Mouse (Mus musculus) embryonic facial prominence, embryonic 15.5 days (tissue): ENCODE data around the gene Unc93a2. TPM values are rescaled to one million over a fixed set of nuclear protein-coding genes. Genes with fewer than 3 reads are reported as not detected.
"Not testable (repeated sequence)": the region's sequence is repeated elsewhere in the genome, so short reads cannot be mapped to it uniquely, and the experiment has no call there.

ENCODE experiments used
- ATAC-seq: fragments of 200-750 bp; cut with Nextera tagmentation; 2 replicates; pipeline ENCODE4 v1.8.0; 2017; ENCODE audit warnings: low read depth, moderate TSS enrichment; ENCODE audit not compliant: insufficient number of reproducible peaks, low FRiP score, low TSS enrichment
- H3K27ac ChIP-seq: fragments of 300-500 bp; sonication (generic); replicated peaks from 2 replicates; pipeline ENCODE4 v1.5.1; 2015; ENCODE audit warnings: mild to moderate bottlenecking, inconsistent platforms
- H3K27me3 ChIP-seq: fragments of 300-500 bp; sonication (generic); 2 replicates; pipeline ENCODE4 v1.6.1; 2015; ENCODE audit warnings: inconsistent platforms
- H3K36me3 ChIP-seq: fragments of 300-500 bp; sonication (generic); 2 replicates; pipeline ENCODE4 v1.6.1; 2015; ENCODE audit warnings: mild to moderate bottlenecking, inconsistent platforms
- H3K4me1 ChIP-seq: fragments of 300-500 bp; sonication (generic); 2 replicates; pipeline ENCODE4 v1.6.1; 2015; ENCODE audit warnings: inconsistent platforms
- H3K4me2 ChIP-seq: fragments of 300-500 bp; sonication (generic); replicated peaks from 2 replicates; pipeline ENCODE4 v1.6.1; 2015; ENCODE audit warnings: mild to moderate bottlenecking, inconsistent platforms
- H3K4me3 ChIP-seq: fragments of 300-500 bp; sonication (generic); replicated peaks from 2 replicates; pipeline ENCODE4 v1.5.1; 2015; ENCODE audit warnings: mild to moderate bottlenecking, inconsistent platforms
- H3K9ac ChIP-seq: fragments of 300-500 bp; sonication (generic); 2 replicates; pipeline ENCODE4 v1.6.1; 2015; ENCODE audit warnings: inconsistent platforms
- H3K9me3 ChIP-seq: fragments of 300-500 bp; sonication (generic); replicated peaks from 2 replicates; pipeline ENCODE4 v1.6.1; 2016; ENCODE audit warnings: inconsistent platforms
- WGBS: fragments of 180-500 bp; shearing (Covaris S2); methylation state at CpG from one replicate; pipeline ENCODE4 v1.1.7; 2015; 5-methylcytosine and 5-hydroxymethylcytosine counted together
- polyA plus RNA-seq: library from polyadenylated mRNA; unstranded; fragments of >200 nt; fragmentation: Nextera tagmentation; extraction: Ambion mirVana; gene quantifications from 2 replicates; pipeline ENCODE4 v1.2.1, GENCODE M21; 2015

The Unc93a2 gene
- polyA plus RNA-seq, 1 experiment from 2014 or later, result 0.23 TPM

GRCm38 (mm10) chr17:7395116-7395515, 9.9 kb upstream of the Unc93a2 start:
- H3K9me3 ChIP-seq, H3K9ac ChIP-seq, H3K4me1 ChIP-seq, H3K27ac ChIP-seq, H3K4me3 ChIP-seq, H3K27me3 ChIP-seq, H3K36me3 ChIP-seq, ATAC-seq, H3K4me2 ChIP-seq: not testable (repeated sequence)
- 86% methylated on average over 7 of the region's 7 CpGs for WGBS

DNA sequence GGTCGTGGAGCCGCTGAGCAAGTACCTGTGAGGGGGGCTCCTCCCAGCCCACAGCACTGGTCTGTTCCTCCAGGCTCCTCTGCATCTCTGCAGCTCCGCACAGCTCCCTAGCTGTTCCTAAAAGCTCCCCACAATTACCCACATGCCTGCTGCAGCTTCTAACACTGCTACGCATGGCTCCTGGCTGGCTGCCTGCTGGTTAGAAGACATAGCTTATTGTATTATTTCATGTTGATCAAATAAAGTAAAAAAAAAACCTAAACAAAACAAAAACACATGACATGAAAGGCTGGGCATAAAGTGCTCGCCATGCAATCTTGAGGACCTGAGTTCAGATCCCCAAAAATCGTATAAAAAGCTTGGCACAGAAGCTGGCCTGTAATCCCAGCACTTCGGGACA, 4.6 kb upstream of the Unc93a2 start:
- WGBS, result 45% methylated on average over 7 of the region's 7 CpGs
- H3K4me2 ChIP-seq, H3K27me3 ChIP-seq, H3K9ac ChIP-seq, ATAC-seq, H3K4me3 ChIP-seq, H3K9me3 ChIP-seq, H3K36me3 ChIP-seq, H3K4me1 ChIP-seq, H3K27ac ChIP-seq: not testable (repeated sequence)

DNA sequence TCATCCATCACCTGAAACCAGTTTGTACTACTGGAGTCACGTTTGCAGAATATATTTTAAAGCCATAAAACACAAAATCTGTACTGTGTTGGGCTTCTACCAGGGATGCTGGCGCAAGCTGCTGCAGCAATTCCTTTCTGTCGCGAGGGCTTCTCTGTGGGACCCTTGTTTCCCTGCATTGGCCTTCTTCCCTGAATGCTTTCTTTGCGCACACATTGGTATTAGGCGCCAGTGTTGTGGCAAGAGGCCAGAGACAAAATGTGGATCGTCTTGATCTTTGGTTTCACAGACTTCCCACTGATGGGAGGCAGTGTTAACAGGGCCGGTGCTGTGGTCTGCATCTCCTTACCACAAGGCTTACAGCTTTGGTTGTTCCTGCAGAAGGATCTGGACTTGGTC, 3.7 kb upstream of the Unc93a2 start:
- not testable (repeated sequence) for H3K36me3 ChIP-seq, H3K27me3 ChIP-seq, H3K9ac ChIP-seq, H3K4me3 ChIP-seq, H3K27ac ChIP-seq, H3K9me3 ChIP-seq, H3K4me1 ChIP-seq, ATAC-seq, H3K4me2 ChIP-seq
- 62% methylated on average over 7 of the region's 8 CpGs for WGBS

DNA sequence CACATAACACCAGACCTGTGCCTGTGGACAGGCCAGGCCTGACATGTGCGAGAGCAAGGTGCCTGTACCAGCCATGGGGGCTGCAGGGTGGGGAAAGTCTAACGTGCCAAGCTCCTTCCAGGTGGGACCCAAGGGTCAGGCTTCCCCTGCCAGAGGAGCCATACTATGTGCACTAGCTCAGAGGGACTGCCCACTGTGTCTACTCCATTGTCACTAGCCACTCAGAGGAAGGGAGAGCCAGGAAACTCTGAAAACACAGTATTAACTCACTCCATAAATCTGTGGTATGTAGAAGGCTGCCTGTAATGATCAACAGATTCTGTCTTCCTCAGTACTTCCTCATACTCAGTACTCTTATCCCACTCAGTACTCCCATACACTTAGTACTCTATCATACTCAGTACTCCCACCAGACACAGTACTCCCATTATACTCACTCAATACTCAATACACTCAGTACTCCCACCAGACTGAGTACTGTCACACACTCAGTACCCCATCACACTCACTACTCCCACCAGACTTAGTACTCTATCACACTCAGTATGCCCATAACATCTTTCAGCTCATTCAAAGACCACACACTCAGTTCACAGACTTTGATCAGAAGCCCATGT, 3.2 kb upstream of the Unc93a2 start:
- not testable (repeated sequence) for H3K9me3 ChIP-seq, H3K27ac ChIP-seq

GRCm38 (mm10) chr17:7386016-7386415, 752 bp upstream of the Unc93a2 start:
- not testable (repeated sequence) for H3K9me3 ChIP-seq

More for the DNA sequence above, 3.2 kb upstream of the Unc93a2 start:
- not testable (repeated sequence) for H3K4me2 ChIP-seq, H3K9ac ChIP-seq, H3K27me3 ChIP-seq, H3K36me3 ChIP-seq, H3K4me1 ChIP-seq, H3K4me3 ChIP-seq
- ATAC-seq, result peak; percentile 41; the same call in 1 of the 2 replicates
- WGBS, result no CpG with 5 or more reads among the region's 2 CpGs

DNA sequence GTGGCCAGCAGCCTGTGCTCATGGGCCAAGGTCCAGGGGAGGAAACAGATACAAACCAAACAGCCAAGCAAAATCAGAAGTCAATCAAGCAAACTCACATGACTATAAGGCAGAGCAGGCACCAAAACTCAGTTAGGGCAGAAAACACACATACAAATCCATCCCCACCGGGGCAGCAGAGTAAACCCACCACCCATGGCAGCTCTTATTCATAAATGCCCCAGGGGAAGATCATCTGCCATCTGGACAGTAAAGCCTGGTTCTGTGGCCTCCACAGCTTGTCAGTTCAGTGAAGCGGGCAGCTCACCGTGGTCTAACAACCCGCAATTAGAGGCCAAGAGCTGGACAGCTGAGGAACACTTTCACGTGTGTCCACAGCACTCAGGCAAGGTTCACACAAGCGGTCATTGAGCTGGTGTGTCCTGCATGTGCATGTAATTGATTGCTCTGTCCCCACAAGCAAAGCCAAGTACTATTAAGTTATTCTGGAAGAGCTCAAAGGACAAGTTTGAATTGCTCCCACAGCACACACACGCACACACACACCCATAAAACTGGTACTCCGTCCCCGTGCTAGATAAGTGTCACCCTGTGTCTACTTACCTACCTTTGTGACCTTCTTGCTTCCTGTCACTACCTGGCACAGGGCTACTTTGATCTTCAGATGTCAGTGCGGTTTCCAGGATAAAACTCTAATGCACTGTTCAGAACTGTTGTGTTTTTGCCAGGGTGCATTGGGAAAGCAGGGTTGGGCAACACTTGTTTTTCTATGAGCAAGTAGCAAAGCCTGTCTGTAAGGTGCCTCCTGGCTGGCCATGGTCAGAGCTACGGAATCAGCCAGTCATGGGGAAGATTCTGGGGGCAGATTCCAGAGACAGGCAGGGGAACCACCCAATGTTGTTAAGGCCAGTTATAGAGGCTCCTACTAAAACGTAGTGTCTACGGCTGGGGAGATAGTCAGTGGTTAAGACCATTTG, 1.8 kb downstream of the Unc93a2 start:
- H3K27ac ChIP-seq, H3K36me3 ChIP-seq, H3K4me3 ChIP-seq, H3K4me2 ChIP-seq, H3K27me3 ChIP-seq, H3K9ac ChIP-seq, H3K9me3 ChIP-seq, H3K4me1 ChIP-seq, ATAC-seq: not testable (repeated sequence)
- 76% methylated on average over 12 of the region's 13 CpGs for WGBS

More at GRCm38 (mm10) chr17:7386016-7386415, 752 bp upstream of the Unc93a2 start:
- not testable (repeated sequence) for H3K4me2 ChIP-seq, H3K9ac ChIP-seq, H3K4me1 ChIP-seq, H3K4me3 ChIP-seq, H3K27ac ChIP-seq, ATAC-seq, H3K27me3 ChIP-seq, H3K36me3 ChIP-seq
- WGBS, result 63% methylated on average over 8 of the region's 8 CpGs

- not testable (repeated sequence) for ATAC-seq, H3K9ac ChIP-seq, H3K4me3 ChIP-seq, H3K9me3 ChIP-seq, H3K27me3 ChIP-seq, H3K36me3 ChIP-seq, H3K4me1 ChIP-seq, H3K27ac ChIP-seq, H3K4me2 ChIP-seq
- 90% methylated on average over 1 of the region's 3 CpGs for WGBS
These were observed 2.6 kb downstream of the Unc93a2 start for GRCm38 (mm10) chr17:7382711-7383110.

- not testable (repeated sequence) for H3K4me3 ChIP-seq, H3K27me3 ChIP-seq, H3K27ac ChIP-seq, H3K9ac ChIP-seq, ATAC-seq, H3K9me3 ChIP-seq, H3K4me1 ChIP-seq, H3K4me2 ChIP-seq, H3K36me3 ChIP-seq
- WGBS, result 51% methylated on average over 3 of the region's 3 CpGs
These were observed 7.4 kb downstream of the Unc93a2 start for GRCm38 (mm10) chr17:7377907-7378306.

DNA sequence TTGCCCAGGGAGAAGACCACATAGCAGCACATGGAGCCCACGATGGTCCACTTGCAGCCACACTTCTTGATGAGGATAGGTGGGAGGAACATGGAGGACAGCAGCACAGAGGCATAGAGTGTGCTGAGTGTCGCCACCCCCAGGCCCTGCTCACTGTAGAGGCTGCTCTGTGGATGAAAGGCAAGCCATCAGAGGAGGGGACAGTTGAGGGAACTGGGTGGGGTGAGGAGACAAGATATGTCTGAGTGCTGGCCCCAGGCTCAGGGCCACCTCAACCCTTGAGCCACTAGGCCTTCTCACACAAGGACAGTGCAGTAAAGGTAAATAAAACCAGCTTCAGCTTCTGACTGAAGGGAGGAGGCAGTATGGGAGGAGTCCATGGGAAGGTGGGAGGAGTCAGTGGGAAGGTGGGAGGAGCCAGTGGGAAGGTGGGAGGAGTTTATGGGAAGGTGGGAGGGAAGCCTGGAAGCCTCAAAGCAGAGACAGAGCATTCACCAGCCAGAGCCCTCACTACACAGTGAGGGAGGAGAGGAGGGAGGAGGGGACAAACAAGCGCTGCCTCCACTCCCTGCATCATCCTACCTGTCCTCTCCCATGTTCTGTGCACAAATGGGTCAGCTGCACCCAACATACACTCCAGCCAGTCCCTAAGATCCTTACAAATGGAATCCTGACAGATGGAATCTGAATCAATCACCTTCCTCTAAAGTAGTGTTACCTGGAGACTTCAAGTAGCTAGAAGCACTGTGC, 8.1 kb downstream of the Unc93a2 start:
- 93% methylated on average over 1 of the region's 3 CpGs for WGBS
- not testable (repeated sequence) for H3K27ac ChIP-seq, H3K4me3 ChIP-seq, H3K4me1 ChIP-seq, H3K9ac ChIP-seq, H3K9me3 ChIP-seq, H3K27me3 ChIP-seq, H3K36me3 ChIP-seq, H3K4me2 ChIP-seq
- peak; percentile 41; the same call in 1 of the 2 replicates for ATAC-seq

DNA sequence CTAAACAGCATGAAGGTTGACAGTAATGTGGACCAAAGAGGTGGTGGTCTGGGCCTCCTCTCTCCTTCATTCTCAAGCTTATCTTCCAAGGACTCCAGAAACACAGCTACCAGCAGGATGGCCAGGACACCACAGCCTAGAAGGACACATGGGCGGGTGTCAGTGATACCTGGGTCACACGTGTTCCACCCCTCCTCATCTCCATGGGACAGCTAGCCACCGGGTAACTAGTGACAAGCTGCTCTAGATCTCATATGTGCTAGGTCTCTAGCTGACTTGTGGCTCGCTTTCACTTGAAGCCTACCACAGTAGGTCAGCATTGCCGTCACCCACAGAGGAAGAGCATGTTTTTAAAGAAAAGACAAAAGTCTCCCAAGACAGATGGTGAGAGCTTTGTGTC, 13.4 kb downstream of the Unc93a2 start, which contains the start of gene Gm49630:
Gene Gm49630, minus strand, starts transcription at position 101 of the 400 bp plus-strand sequence.
- H3K27me3 ChIP-seq, H3K9ac ChIP-seq, H3K9me3 ChIP-seq, H3K4me1 ChIP-seq, ATAC-seq, H3K4me2 ChIP-seq, H3K36me3 ChIP-seq, H3K27ac ChIP-seq, H3K4me3 ChIP-seq: not testable (repeated sequence)
- 62% methylated on average over 3 of the region's 5 CpGs for WGBS

GRCm38 (mm10) chr17:7369401-7369800, 15.9 kb downstream of the Unc93a2 start:
- not testable (repeated sequence) for H3K9ac ChIP-seq, H3K36me3 ChIP-seq, H3K4me3 ChIP-seq, ATAC-seq, H3K9me3 ChIP-seq, H3K27ac ChIP-seq, H3K4me1 ChIP-seq, H3K27me3 ChIP-seq, H3K4me2 ChIP-seq
- WGBS, result 59% methylated on average over 6 of the region's 6 CpGs
